Mouse (Mus musculus) spleen, postnatal 36 days (tissue): ENCODE measurements around the gene Agbl4.
A peak's percentile ranks its signal among the peaks of the same experiment; 100 is the strongest.

Experiments
- DNase-seq, 2 experiments: peaks; one replicate each; pipeline ENCODE4 v3.0.0; 2022; ENCODE audit warnings: low spot score in 2 of 2, mixed read lengths in 1 of 2

The Agbl4 gene

DNA sequence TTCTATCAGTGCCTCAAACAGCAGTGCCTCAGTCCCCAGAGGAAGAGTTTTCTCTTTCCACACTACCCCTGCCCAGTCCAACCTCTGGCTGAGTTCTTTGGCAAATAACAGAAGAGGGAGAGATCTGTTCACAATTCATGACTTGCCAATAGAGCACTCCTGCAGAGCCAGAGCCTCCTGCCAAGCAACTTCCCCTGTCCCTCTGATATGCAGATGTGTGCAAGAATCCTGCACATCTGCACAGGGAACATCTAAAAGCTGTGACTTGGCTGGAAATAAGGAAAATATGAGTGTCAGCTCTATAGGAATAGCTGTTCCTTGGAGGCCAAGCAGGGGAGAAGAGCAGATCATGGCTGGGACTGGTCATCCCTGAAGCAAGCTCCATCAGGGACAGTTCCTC is 993.3 kb downstream of the Agbl4 start:
- no peak for DNase-seq

DNA sequence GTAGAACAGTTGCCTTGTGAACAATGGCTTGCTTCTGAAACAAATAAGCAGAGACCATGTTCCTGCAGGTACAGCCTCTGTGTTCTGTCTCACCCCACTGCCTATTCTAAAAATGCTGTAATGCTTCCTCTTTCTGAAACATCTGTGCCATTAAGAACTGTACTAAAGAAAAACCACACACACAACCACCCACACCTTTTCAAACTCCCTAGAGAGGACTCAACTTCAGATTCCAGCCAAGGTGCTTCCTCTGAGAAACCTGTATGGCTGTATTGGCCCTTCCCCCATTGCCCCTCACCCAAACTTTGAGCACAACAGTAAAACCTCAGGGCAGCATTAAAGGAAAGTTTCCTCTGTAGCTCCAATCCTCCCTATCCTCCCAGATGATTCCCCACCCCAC is 1002.3 kb downstream of the Agbl4 start:
- DNase-seq, result peak; percentile 85 to 90

DNA sequence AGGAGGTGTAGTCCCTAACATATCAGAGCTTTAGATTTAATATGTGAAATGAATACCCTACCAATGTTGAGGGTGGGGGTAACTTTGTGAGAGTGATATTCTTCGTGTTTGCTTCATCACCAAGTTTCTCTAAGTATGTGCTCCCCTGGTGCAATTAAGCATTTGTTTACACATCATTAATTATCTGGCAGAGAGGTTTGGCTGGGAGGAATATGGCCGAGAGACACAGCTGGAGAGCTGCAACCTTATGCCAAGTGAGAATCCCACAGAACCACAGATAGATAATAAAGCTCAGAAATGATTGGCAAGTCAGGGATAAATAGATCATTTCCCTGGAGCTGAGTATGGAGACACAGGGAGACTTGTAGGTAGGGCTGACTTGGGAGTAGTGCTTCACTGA is 1003.2 kb downstream of the Agbl4 start:
- no peak for DNase-seq

DNA sequence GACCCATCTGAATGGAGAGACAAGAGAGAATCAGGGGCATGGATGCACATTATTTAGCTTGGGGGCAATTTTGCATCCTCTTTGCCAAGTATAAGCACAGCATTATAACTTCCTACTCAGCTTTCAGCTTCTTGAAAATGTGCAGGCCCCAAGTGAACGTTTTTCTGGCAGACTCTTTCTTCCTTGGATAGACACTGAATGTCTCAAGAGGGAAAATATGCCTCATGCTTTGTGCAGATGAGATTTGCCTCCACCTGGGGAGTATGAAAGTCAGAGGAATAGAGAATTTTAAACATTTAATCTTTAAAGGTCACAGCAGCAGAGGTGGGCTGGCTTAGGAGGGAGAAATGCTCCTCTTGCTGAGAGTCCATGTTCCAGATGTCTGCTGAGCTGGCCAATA is 1005.8 kb downstream of the Agbl4 start:
- DNase-seq, result no peak

DNA sequence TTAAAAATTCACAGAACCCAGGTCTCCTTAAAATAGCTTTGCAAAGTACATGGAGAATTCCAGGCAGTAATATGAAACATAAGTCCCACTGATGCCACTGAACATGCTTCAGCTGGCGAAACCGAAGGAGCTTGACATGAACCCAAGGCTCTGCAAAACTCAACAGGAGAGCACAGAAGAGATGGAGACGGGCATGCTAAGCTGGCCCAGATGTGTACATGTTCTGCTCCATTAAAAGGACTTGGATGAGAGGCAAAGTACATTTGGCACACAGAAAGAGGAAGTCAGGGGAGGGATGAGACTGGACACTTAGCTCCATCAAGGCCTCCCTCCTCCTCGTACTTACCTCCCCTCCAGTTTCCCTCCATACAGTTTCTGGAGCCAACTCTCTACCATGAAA is 1013.3 kb downstream of the Agbl4 start:
- DNase-seq, result no peak

DNA sequence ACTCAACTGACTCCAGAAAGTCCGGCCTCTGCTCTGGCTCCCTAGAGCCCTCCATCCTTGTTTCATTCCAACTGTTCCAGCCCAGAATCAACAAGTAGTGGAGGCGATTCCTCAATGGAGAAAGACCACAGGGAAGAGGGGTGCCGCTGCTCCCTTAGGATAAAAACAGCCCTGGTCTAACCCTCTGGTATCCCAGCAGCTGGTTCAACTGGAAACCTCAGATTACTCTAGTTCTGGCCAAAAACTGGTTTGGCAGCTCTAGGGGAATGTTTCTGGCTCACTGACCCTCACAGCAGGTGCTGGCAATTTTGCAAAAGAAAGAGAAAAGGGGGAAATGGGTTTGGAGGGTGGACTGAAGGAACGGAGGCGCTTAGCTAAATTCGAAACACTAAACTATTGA is 1016.9 kb downstream of the Agbl4 start:
- DNase-seq, result no peak

DNA sequence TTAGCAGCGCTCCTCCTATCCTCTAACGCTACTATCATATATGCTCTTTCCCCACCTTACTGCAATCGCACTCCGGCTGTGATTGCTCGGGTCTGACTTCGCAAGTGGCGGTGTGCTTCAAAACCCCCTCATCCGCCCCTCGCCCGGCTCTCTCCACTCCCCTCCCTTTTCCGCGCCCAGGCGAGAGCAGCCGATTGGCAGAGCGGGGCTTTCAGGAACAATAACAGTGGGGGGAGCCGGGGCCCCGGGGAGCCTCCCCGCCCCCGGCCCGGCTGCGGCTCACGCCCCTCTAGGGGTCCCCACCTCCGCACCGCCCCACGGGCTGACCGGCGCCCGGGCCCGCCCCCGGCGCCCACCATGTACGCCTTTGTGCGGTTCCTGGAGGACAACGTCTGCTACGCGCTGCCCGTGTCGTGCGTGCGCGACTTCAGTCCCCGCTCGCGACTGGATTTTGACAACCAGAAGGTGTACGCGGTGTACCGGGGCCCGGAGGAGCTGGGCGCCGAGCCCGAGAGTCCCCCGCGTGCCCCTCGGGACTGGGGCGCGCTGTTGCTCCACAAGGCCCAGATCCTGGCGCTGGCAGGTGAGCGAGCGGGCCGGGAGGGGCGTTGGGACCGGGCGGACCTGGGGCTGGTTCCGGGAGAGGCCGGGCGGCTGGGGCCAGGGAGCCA is 1017.5 kb downstream of the Agbl4 start, which contains the start of gene Bend5:
Bend5 (plus strand) TSS at position 189 of the 671 bp plus-strand sequence.
- DNase-seq, result peak; percentile 86 to 90

DNA sequence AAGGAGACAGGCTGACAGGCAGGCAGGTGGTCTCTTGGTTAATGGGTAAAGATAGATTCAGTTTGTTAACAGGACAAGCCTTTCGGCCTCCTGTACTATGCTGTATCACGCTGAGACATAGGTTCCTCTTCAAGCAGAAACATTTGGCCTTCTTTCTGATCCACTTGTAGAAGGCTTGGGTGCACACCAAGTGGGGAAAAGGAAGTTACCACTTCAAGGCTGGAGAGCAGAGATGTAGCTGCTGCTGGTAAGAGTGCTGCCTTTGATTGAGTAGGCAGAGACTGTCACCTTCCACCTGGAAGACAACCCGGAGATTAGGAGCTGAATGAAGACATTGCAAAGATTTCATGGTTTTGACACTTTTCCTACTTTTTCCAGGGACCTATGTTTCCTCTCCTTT is 1018.7 kb downstream of the Agbl4 start:
- peak; percentile 50 to 51 for DNase-seq

DNA sequence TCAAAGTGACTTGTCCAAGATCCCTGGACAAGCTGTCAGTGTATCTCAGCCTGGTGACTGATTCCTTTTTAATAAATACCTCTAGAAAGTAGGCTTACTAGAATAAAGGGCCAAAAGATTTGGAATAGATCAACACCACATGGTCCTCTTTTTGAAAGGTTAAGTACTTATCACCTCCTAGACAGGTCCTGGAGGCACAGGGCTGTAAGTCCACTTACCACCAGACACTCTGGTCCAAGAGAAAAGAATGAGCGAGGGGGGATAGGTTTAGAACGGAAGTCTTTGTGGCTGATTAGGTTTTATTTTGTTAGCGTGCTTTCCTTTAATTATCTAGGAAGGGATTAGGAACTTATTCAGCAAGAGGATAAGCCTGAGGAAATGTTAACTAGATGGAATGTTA is 1019.1 kb downstream of the Agbl4 start:
- no peak for DNase-seq

DNA sequence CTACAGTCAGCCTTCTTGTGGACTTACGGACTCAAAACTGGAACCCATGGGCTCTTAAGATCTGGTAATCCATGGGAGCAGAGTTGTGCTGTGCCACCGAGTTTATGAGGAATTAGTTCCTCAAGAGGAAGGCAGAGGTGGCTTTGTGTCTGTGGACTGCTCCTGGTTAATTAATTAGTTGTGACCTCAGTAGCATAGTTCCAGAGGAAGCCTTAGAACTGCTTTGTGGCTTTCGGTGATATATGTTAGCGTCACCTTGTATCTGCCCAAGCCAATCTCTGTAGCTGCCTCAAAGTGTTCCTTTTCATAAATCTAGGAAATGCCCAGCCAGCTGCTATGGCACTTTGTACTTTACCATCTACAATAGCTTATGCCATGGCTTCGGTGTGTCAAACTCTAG is 1020.3 kb downstream of the Agbl4 start:
- no peak for DNase-seq

DNA sequence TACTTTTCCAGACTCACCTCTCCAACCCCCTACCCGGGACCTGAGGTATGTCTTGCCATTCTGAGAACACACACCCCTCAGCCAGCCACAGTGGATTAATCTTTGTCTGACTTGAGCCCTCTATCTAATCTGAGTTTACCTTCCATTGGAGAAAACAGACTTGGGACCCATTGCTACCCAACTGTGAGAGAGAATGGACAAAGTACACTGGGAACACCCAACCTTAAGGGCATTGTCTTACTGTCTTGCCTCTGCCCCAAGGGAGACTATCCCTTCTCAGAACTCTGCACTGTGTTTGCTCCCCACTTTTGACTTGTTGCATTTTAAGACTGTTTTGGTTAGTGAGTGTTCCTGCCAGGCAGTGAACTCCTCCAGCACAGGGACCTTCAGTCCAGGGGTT is 1022.0 kb downstream of the Agbl4 start:
- DNase-seq, result no peak

DNA sequence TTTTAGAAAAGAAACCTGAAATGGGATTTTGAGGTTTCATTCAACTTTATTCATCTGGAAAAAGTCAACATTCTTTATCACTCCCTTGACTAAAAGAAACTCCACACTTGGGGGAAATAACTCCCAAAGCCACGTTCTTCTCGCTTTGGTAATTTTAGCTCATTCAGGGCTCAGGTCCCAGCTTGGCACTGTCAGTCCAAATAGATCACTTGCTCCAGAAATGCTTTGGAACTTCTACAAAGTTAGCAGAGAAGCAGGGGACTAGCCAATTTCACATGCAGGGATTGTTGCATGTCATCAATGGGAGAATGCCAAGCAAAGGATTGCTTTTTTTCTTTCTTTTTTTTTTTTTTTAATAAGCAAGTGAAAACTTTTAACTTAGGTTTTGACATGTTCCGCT is 1022.6 kb downstream of the Agbl4 start:
- no peak for DNase-seq

DNA sequence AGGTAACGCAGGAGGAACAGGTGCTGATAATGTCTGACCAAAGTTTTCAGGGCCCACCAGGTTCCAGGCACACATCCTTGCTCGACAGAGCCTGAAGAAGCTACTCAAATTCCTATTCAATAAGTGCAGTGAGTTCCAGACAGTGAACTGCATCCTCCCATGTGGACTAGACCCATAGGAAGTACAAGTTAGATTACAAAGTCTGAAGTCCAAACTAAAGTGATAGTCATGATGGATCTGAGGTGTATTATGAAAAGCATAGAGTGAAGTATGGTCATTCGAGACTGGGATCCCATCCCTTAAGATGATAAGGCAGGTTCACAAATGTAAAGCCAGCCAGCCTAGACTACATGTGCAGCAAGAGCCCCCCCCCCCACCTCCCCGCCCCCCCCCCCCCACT is 1023.5 kb downstream of the Agbl4 start:
- no peak for DNase-seq

DNA sequence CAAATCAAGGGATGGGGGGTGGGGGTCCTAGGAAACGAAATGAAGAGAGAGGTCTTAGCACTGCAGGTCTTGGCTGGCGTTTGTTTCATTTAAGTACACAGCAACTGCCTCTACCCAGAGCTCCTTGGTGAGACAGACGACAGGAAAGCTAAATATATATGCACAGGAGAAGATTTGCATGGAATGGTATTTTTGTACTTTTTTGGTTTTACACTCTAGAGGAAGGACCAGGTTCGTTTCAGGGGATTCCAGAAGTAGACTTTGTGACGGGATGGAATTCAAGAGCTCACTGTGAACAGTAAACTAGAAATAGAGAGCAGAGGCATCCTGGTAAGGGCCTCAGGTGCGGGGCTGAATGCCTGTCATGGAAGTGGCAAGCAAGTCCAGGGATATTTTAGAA is 1024.3 kb downstream of the Agbl4 start:
- DNase-seq, result no peak

DNA sequence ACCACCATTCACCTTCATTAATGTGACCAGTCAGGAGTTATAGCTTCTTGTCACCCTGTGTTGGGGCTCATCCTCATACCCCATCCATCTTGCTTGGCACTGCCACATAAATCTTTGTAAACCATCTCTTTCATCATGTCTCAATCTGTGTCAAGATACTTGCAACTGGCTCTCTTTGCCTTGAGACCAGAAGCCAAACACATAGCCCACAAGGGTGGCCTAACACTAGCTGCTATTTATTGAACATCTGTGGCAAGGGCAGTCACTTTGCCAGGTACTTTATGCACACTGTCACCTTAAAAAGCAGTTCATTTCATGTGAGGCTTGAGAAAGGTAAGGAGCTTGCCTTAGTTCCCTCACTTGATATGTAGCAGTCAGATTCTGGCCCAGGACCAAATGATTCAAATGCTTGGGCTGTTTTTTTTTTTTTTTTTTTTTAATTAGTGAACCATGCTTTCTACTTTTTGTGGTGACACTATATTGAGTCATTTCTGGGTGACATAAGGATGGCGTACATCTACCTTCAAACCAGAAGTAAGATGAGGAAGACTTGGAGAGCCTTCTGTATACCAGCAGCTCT is 1027.0 kb downstream of the Agbl4 start:
- no peak for DNase-seq

DNA sequence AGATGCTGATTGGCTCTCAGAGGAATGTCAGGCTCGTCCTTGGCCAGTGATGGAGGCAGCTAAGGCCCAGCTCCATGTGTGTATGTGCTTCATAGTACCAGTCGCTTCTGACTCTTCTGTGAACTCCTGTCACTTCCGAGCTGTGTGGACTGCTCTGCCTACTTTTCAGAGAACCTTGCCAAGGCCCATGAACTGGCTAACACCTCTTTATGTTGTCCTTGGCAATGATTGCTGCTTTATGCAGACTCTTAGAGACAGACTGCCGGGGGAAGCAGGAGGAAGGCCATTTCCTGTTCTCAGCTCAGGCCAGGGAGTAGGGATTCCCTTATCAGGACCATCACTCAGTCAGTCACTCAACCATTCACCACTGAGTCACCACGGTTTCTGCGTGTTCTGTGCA is 1027.7 kb downstream of the Agbl4 start:
- no peak for DNase-seq

DNA sequence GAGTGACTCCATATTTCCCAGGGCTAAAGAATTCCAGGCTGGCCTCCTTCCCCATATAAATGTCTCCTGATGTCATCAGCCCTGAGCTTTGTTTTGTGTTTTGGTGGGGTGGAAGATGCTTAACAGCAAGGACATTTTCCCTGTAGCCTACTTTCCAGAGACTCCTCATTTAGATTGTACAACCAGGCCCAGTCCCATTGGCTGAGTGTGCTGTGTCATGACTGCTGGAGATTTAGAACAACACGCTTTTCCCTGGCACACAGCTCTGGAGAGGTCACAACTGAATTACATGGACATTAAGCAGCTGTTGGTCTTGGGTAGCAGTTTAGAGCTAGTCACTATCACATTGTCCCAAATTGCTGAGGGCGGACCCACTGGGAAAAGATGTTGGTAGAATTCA is 1033.7 kb downstream of the Agbl4 start:
- no peak for DNase-seq

DNA sequence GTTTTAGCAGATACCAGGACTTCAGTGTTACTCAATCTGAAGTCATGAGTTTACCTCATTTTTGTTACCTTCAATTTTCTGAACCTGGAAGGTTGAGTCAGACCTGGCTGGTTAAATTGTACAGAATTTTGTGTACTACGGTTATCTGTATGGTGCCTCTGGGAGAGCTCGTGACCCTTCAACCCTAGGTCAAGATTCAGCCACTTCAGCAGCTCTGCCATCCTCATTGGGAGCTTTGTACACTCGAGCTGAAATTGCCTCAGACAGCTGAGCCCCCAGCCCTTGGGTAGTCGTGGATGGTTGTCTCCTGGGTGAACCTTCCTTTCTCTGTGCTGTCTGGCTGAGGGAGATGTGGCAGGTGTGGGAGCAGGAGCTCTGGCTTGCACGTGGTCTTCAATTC is 1034.6 kb downstream of the Agbl4 start:
- no peak for DNase-seq

DNA sequence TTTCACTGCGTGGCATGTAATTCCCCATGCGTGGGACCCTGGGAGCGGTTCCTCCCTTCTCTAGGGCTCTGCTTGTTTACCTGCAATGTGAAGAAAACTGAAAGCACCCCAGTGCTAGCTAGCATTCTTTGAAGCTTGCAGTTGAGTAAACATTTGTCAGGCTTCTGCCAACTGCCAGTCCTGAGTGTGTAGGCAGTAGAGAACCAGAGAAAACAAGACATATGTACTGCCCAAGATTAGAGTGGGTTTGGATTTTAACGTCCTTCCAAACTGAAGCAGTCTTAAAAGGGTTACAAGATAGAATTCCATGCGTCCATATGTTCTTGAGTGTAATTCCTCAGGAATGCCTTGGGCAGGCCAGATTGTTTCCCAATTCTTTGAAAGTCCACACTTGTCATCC is 1035.0 kb downstream of the Agbl4 start:
- no peak for DNase-seq

DNA sequence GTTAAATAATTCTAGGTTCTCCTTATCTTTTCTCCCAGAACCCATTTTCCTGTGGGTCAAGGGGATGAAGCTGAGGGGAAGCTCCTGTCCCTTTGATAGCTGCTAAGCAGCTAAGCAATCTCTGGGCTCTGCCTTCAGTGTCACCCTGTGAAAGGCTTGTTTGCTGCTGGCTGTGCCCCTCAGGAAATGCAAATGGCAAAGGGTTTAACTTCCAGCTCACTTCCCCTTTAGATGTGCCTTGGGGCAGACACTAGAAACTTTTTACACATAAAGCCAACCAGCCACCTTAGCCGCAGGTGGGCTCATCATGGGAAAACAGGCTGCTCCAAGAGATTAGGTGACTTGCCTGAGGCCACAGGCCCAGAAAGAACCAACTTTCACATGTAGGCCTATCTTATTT is 1044.2 kb downstream of the Agbl4 start:
- DNase-seq, result peak; percentile 81 to 83

DNA sequence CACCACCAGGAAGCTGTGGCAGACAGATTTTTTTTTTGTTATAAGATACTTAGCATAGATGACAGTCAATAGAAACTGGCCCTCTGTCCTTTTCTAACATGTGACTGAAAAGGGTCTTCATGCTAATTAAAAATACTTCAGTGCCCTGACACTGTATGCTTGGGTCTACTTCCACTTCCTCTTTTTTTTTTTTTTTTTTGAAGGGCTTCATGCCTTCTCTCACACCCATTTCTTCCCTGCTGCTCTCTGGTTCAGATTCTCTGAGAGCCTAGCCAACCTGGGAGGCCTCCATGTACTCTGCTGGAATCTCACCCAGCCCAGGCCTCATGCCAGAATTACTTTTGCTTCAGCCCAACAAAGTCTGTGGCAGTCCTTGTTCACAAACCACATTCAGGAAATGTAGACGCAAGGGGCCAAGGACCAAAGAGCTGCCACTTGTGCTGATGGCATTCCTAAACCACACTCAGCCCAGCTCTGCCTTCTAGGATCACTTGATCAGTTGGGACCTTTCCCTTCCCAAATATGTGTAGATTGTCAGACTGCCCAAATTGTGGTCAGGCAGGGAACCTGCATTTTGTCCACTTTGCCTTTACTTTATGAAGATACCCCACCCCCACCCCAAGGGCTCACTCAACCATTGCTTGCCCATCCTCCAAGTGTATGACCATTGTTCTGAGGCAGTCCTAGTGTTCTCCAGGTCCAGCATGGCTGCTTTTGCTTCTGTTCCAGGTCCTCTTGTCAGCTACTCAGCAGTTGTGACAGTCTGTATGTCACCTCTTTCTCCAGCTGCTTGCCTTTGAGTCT is 1045.2 kb downstream of the Agbl4 start:
- DNase-seq, result peak; percentile 53 to 68

DNA sequence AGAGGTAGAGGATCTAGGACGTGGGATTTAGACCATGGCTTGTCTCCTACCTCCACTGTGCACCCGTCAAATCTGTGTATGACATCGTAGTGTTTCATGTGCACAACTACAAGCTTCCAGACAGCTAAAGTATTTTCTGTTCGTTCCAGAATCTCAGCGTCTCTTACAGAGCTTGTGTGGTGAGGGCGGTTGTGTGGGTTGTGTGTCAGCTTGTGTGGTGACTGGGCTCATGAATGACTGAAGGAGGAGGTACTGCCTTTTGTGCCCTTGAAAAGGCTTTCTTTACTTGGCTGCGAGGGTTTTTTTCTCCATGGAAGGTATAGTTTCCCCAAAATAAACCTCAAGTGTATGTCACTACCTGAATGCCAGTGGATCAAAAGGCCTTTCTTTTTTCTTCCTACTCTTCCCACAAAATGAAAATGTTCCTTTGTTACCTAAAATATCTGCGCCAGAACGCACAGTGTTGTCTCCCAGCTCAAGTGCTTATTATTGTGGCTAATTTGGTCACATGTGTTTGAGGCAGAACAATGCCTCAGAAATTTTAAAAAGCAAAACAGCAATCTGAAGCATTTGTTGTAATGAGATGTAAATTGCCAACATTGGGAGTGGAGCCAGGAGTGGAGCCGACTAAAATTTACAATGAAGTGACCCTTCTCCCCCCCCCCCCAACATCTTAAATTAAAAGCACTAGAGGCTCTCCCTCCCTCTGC is 1046.6 kb downstream of the Agbl4 start:
- DNase-seq, result no peak
